Comparison of ENCODE assay signal across 24 mouse cellular contexts in genomic region chr2:181127786-181128185, GRCm38 (mm10). TPM values are rescaled to one million over a fixed set of nuclear protein-coding genes. Genes with fewer than 3 reads are reported as not detected.
"Had no signal": no experiment of that assay in that cellular context is flagged by ENCODE, and none has a peak within 500 bp of the region (broad histone marks: within the 10 kb centered on the region; RNA-seq: fewer than 3 reads in every experiment).

No protein-coding gene starts in this region.

- H3K4me3 ChIP-seq: heart, embryonic 10.5 days; heart, embryonic 12.5 days; hindbrain, embryonic 10.5 days; hindbrain, embryonic 12.5 days; intestine, embryonic 15.5 days; left cerebral cortex, adult 2 months; limb, embryonic 13.5 days; limb, embryonic 15.5 days; liver, embryonic 12.5 days had no signal

- DNase-seq: gastrocnemius, postnatal 25 days; heart, adult 18-20 months; heart, postnatal 10 days; heart, postnatal 4 days; kidney, adult 18-20 months; kidney, adult 8-10 months; kidney, postnatal 10 days; kidney, postnatal 25 days; kidney, postnatal 4 days; left cerebral cortex, postnatal 4 days had no signal

- H3K4me1 ChIP-seq: heart, embryonic 10.5 days; heart, embryonic 12.5 days; intestine, embryonic 15.5 days; limb, embryonic 13.5 days; limb, embryonic 15.5 days; liver, embryonic 12.5 days had no signal

- H3K27ac ChIP-seq: heart, embryonic 10.5 days; hindbrain, embryonic 10.5 days; hindbrain, embryonic 12.5 days; hindbrain, embryonic 14.5 days; intestine, embryonic 15.5 days; left cerebral cortex, adult 2 months; limb, embryonic 13.5 days; limb, embryonic 15.5 days; liver, embryonic 12.5 days; liver, embryonic 14.5 days had no signal

- H3K9me3 ChIP-seq: heart, embryonic 10.5 days; heart, embryonic 12.5 days; hindbrain, embryonic 10.5 days; hindbrain, embryonic 12.5 days; intestine, embryonic 15.5 days; limb, embryonic 13.5 days; limb, embryonic 15.5 days; liver, embryonic 12.5 days had no signal

- H3K36me3 ChIP-seq: heart, embryonic 10.5 days; heart, embryonic 12.5 days; hindbrain, embryonic 10.5 days; hindbrain, embryonic 12.5 days; intestine, embryonic 15.5 days; limb, embryonic 13.5 days; limb, embryonic 15.5 days; liver, embryonic 12.5 days had no signal

- H3K9ac ChIP-seq: heart, embryonic 12.5 days; hindbrain, embryonic 12.5 days; hindbrain, embryonic 14.5 days; intestine, embryonic 15.5 days; limb, embryonic 13.5 days; limb, embryonic 15.5 days; liver, embryonic 12.5 days; liver, embryonic 14.5 days had no signal

RNA-seq across cellular contexts. Expression of gene Kcnq2, which starts 7.3 kb away (rescaled TPM):
- total RNA-seq: gastrocnemius, postnatal 25 days; gastrocnemius, postnatal 4 days; granulocyte monocyte progenitor cell, adult 5-6 weeks; heart, postnatal 10 days; liver, adult 2 months had no signal

RNA-seq across cellular contexts. Expression of gene Eef1a2, which starts 29.0 kb away (rescaled TPM):
- total RNA-seq: granulocyte monocyte progenitor cell, adult 5-6 weeks had no signal
